Mouse (Mus musculus): ENCODE measurements around the gene Grin2d. TPM values are rescaled to one million over a fixed set of nuclear protein-coding genes. Genes with fewer than 3 reads are reported as not detected.

Grin2d gene
- total RNA-seq, 1 experiment from 2014 or later: not detected

DNA sequence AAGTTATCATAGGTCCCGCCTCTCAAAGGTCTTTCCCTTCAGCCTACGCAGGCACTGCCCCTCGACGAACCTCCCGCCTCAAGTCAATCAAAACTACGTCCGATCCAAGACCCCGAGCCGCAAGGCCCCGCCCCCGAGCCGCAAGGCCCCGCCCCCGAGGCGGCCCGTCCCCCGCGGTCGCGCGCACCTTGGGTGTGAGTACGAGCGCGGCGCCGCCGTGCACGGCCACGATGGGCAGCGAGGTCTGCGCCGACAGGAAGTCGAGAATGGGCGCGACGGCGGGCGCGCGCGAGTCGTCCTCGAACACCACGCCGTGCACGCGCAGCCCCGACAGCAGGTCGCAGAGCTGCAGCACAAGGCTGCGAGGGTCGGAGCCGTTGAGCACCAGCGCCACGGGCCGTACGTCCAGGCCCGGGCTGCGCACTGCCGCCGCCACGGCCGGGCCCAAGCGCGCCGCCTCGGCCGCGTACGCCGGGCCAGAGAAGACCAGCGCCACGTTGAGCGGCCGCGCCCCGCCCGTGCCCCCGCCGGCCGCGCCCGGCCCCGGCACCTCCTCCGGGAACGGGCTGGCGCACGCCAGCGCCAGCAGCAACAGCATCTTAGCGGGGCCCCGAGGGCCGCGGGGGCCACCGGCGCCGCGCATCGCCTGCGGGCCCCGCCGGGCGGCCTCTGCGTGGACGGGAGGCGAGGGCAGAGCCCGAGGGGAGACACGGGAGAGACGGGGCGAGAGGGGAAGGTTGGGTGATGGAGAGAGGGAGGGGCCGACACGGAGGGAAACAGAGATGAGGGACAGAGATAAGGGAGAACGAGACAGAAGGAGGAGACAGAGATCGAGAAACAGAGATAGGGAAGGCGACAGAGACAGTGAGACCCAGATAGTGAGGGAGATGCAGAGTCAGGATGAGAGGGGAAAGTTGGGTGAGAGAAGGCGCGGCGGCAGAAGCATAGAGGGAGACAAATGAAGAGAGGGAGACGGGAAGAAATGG is 12.0 kb downstream of the Grin2d start:
- ATAC-seq (ENCODE audit: extremely low read depth, insufficient number of reproducible peaks, low FRiP score, poor library complexity, severe bottlenecking): peak; percentile 75

GRCm38 (mm10) chr7:45864435-45864834 is 13.7 kb downstream of the Grin2d start:
- no peak for ATAC-seq (ENCODE audit: extremely low read depth, insufficient number of reproducible peaks, low FRiP score, poor library complexity, severe bottlenecking)

- no peak for ATAC-seq (ENCODE audit: extremely low read depth, insufficient number of reproducible peaks, low FRiP score, poor library complexity, severe bottlenecking)
Measured at GRCm38 (mm10) chr7:45862804-45863203, 15.4 kb downstream of the Grin2d start.

DNA sequence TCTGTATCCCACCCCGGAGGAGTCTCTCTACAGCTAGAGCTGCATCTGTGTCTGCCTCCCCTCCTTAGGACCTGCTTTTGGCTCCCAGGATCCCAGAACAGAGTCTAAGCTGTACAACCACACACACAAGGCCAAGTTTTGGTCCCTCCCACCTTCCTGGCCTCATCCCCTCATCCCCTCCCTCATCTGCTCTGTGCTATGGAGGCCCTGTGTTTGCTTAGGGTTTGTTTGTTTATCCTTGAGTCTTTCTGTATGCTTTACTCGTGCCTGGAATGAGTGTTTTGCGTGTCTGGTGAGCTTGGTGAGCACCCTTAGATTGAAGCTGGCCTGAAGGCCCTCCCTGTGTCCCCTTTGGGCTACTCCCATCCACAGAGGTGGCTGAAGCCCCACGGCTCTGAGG is 19.2 kb downstream of the Grin2d start:
- ATAC-seq (ENCODE audit: extremely low read depth, insufficient number of reproducible peaks, low FRiP score, poor library complexity, severe bottlenecking): no peak

DNA sequence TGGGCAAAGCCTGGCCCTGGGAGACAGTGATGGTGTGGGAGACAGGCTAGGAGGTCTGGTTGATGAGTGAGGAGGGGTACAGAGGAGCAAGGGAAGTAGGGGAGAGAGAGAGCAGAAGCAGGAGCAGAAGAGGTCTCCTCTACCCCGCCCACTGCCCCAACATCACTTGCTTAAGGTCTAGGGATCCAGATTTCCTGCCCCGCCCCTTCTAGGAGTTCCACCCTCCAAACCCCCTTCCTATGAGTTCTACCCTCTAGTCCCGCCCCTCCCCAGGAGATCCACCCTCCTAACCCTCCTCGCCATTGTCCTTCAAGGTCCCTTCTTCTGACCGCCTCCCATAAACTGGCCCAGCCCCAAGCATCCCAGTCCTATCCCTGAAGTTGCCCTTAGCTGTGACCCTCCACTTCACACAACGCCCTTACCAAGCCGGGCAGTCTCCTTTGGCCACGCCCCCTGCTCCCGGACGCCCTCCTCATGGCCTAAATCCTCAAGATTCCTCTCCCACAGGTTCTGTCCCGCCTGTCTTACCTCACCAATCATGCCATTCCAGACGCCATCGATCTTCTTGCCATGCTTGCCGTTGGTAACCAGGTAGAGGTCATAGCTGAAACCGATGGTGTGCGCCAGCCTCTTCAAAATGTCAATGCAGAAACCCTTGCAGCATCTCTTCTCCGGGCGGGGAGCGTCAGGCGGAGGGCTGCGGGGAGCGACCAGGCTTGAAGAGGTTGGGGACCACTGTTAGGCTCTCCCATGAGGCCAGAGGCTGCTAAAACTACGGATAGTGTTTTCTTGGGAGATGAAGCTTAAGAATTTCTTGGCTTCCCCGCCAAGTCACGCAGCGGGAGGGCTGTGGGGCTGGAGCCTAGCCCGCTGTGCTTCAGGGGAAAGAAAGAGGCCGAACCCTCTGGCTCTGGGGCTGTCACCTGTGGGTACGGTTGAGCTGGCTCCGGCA is 21.0 kb downstream of the Grin2d start:
- no peak for ATAC-seq (ENCODE audit: extremely low read depth, insufficient number of reproducible peaks, low FRiP score, poor library complexity, severe bottlenecking)

GRCm38 (mm10) chr7:45853089-45853488 is 25.1 kb downstream of the Grin2d start:
- no peak for ATAC-seq (ENCODE audit: extremely low read depth, insufficient number of reproducible peaks, low FRiP score, poor library complexity, severe bottlenecking)

DNA sequence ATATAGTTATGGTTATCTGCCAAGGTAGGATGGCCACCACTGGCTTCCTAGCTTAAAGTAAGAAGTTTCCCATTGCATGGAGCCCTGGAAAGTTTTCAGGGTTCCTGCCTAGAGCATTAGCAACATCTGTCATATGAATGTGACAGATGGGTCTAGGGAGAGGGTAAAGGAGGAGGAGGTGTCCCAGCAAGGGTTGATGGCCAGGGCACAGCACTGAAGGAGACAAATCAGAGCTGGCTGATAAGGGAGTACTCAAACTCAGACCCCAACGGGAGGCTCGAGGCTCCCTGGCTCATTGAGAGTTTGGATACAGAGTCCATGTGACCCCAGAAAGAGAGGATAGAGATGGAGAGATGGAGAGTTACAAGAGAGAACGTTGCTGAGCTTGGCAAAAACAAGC is 27.5 kb downstream of the Grin2d start:
- ATAC-seq (ENCODE audit: extremely low read depth, insufficient number of reproducible peaks, low FRiP score, poor library complexity, severe bottlenecking): no peak

GRCm38 (mm10) chr7:45848447-45849027 is 29.6 kb downstream of the Grin2d start:
- no peak for ATAC-seq (ENCODE audit: extremely low read depth, insufficient number of reproducible peaks, low FRiP score, poor library complexity, severe bottlenecking)

- no peak for ATAC-seq (ENCODE audit: extremely low read depth, insufficient number of reproducible peaks, low FRiP score, poor library complexity, severe bottlenecking)
Measured at GRCm38 (mm10) chr7:45842950-45843744, 35.0 kb downstream of the Grin2d start.

DNA sequence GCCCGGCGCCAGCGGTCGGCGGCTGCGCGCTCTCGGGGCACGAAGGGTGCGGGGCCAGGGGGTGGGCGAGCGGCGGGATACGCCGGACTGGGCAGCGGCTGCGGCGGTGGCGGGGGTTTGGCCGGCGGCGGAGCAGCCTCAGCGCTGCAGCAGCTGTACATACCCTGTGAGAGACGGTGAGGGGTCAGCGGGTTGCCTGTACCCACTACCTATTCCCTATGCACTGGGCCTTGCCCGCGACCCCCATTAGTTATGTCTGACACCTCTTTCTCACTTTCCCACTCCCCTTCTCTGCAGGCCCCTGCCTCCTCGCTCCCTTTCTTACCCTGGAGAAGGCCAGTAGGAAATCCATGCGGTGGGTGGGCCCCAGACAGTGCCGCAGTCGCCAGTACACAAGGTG is 44.3 kb downstream of the Grin2d start:
- ATAC-seq (ENCODE audit: extremely low read depth, insufficient number of reproducible peaks, low FRiP score, poor library complexity, severe bottlenecking): no peak

GRCm38 (mm10) chr7:45833148-45833790 is 44.9 kb downstream of the Grin2d start:
- ATAC-seq (ENCODE audit: extremely low read depth, insufficient number of reproducible peaks, low FRiP score, poor library complexity, severe bottlenecking): no peak

DNA sequence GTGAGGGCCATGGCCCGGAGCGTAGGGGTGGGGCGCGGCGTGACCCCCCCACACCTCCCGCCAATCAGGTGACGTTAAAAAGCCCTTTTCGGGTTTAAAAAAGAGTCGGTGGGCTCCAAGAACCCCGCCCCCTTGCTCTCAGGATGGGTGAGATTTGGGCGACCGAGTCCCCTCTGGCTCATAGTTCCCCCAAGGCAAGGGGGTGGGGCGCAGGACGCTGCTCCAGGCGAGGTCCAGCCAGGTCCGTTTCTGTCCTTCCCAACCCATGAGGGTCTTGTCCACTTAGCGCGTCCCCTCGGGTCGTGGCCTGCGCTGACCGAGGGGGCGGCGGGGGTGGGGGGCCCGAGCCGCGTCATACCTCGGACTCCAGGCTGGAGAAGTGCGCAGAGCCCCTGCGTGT is 45.8 kb downstream of the Grin2d start:
- no peak for ATAC-seq (ENCODE audit: extremely low read depth, insufficient number of reproducible peaks, low FRiP score, poor library complexity, severe bottlenecking)

- no peak for ATAC-seq (ENCODE audit: extremely low read depth, insufficient number of reproducible peaks, low FRiP score, poor library complexity, severe bottlenecking)
Measured at GRCm38 (mm10) chr7:45831128-45831525, 47.1 kb downstream of the Grin2d start.

DNA sequence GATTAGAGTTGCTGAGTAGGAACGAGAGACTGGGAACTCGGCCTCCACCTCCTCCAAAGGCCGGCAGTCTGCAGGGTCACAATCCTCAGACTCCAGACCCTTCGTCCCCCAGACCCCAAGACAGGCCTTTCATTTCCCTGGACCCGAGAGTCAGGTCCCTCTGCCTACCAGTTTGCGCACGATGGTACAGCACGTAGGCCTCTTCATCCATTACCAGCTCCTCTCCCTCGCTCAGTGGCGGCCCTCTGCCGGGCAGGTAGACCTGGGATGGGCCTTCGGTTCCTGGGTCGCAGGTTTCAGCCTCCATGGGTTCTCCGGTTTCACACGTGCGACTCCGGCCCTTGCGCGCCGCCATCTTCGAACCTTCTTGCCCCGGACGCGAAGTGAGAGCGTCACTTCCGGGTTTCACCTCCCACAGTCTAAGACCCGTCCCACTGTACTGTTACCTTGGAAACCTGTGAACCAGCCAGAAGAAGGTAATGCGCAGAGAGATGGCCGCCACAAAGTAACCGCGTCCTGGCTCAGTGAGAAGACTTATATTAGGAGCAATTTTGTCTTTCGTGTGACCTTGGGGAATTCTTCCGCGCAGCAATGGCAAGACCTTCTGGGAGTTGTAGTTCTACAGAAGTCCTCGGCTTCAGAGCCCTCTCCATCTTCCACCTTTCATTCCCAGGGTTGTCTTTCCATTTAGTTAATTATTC is 47.6 kb downstream of the Grin2d start, which contains the start of gene Grwd1:
Gene Grwd1, minus strand, starts transcription at position 518 of the 701 bp plus-strand sequence.
- ATAC-seq (ENCODE audit: extremely low read depth, insufficient number of reproducible peaks, low FRiP score, poor library complexity, severe bottlenecking): peak; percentile 90

GRCm38 (mm10) chr7:45826631-45827030 is 51.5 kb downstream of the Grin2d start:
- no peak for ATAC-seq (ENCODE audit: extremely low read depth, insufficient number of reproducible peaks, low FRiP score, poor library complexity, severe bottlenecking)

DNA sequence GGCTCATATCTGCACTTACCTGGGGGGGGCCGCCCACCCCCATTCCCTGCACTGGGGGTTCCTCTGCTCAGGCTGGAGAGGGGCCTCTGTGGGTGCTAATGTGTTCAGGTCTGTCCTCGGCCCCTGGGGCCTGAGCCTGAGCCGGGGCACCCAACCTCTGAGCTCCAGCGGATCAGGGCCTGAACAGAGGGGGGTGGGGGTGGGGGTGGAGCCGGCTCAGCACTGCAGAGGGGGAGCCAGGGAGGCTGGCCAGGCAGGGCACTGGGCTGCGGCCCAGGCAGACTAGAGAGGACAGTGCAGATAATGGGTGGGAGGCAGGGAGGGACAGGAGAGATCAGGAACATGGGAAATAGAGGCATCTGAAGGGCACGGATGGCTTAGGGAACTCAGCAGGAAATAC is 53.6 kb downstream of the Grin2d start, which contains the start of gene Kcnj14:
Gene Kcnj14, minus strand, starts transcription at position 185 of the 400 bp plus-strand sequence.
- ATAC-seq (ENCODE audit: extremely low read depth, insufficient number of reproducible peaks, low FRiP score, poor library complexity, severe bottlenecking): no peak

GRCm38 (mm10) chr7:45820913-45821312 is 57.3 kb downstream of the Grin2d start:
- no peak for ATAC-seq (ENCODE audit: extremely low read depth, insufficient number of reproducible peaks, low FRiP score, poor library complexity, severe bottlenecking)
